Mouse (Mus musculus) lung, postnatal 14 days (tissue): ENCODE results near the gene Ffar1.
"Not testable (repeated sequence)": the region's sequence is repeated elsewhere in the genome, so short reads cannot be mapped to it uniquely, and the experiment has no call there.

ENCODE experiments used
- DNase-seq: peaks from one replicate; pipeline ENCODE4 v3.0.0; 2021

The Ffar1 gene

DNA sequence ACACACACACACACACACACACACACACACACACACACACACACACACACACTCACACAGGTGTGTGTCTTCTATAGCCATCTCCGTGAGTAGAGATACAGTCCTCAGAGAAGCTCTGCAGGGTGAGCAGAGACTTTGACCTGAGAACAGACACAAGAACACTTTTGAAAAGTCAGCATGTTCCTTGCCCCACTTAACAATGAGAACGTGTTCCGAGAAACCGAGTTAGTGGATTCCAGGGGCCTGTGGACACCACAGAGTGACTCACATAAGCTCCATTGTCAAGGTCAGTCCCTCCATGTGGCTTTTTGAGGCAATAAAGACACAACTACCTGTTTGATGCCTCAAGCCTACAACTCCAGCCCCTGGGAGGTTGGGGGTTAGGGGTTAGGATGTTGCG lies 14.0 kb downstream of the Ffar1 start:
- DNase-seq, result no peak

DNA sequence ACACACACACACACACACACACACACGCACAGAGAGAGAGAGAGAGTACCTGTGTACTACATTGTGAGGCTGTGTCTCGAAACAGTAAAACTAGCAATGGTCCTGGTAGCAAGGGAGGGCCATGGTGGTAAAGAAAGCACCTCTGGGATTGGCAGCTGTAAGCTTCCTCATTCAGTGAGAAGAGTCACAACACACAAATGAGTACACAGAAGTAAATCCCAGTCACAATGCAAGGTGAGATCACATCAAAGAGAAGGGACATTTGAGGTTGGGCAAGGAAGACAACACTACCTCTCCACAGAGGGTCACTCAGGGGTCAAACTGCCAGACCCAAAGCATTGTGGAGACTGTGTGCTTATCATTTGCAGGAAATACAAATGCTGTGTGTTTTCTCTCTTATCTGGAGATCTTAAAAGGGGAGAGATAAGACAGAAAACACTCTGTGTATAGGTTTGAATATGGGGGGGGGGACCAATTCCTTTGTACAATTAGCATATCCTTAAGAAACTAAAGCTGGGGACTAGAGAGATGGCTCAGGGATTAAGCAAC lies 14.8 kb downstream of the Ffar1 start:
- DNase-seq, result no peak

DNA sequence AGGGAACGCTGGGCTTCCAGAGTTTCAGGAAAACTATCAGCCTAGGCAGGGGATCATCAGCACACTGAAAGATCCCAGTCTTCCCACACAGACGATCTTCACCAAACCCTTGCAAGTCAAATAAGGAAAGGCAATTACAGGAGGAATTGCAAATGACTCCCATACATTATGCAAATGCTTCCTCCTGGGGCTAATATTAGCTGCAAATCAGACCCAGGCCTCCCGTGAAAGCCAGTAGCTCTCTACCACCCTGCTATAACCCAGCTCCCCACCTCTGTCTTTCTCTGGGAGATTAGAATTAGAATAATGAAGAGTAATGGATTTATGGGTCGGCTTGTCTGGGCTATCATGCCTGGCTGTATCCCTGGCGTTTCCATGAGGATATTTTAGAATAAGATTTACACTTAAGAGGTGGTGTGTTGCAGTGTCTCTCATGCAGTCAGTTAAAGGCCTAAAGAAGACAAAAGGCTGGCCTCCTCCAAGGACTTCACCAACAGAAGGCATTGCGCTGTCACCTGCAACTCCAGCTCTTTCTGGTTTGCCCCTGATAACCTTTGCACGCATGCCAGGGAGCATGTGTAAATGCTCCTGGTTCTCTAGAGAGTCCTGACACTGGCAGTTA lies 16.6 kb downstream of the Ffar1 start:
- no peak for DNase-seq

DNA sequence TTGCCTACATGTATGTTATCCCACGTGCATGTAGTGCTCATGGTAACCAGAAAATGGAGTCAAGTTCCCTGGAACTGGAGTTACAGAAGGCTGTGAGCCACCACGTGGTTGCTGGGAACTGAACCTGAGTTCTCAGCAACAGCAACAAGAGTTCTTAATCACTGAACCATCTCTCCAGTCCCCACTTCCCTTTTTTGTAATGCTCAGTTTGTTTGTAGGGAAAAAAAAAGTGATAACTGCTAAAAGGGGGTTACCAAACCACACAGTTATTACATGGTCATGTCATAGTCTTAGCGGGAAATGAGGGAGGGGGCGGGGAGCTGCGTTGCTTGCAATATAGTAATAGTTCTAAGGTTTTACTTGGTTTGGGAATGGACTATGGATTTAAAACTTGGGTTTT lies 19.3 kb downstream of the Ffar1 start:
- no peak for DNase-seq

DNA sequence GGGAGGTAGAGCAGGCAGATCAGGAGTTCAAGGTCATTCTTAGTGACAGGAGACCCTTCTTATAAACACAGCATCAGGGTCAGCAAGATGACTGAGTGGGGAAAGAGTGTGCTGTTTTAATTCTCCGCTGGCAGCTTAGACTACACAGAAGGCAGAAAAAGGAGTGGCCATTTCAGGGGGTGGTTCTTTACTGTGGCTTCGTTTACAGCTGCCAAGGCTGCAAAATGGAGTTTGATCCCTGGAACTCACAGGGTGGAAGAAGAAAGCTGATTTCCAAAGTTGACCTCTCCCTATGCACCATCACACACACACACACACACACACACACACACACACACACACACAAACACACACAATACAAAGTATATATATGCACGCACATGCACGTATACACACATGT lies 20.0 kb downstream of the Ffar1 start:
- no peak for DNase-seq

DNA sequence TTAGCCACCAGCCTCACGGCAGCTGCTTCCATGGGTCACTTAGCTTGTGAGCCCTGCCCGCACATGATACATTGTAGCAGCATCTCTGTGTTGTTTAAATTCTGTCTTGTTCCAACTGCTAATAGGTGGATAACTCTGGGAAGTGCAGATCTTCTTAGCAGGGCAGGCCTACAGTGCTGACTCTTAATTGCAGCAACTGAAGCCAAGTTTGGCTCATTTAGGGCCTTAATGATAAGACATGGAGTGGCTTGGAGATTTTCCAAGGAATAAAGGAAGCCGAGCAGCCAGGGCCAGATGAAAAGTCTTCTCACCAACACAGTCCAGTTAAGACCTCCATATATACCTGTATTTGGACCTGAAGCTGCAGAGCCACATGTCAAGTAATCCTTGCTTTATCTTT lies 21.1 kb downstream of the Ffar1 start:
- no peak for DNase-seq

DNA sequence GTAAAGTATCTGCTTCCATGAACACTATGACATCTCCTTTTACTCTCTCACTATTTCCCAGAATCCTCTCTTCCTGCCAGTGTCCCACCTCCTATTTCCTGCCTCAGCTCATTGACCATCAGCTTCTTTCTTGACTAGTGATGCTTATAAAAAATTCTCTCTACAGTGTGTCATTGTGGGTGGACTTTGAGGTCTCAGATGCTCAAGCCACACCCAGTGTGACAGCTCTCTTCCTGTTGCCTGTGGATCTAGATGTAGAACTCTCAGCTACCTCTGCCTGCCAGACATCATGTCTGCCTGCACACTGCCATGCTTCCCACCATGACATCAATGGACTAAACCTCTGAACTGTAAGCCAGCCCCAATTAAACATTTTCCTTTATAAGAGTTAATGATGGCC lies 24.1 kb downstream of the Ffar1 start:
- no peak for DNase-seq

DNA sequence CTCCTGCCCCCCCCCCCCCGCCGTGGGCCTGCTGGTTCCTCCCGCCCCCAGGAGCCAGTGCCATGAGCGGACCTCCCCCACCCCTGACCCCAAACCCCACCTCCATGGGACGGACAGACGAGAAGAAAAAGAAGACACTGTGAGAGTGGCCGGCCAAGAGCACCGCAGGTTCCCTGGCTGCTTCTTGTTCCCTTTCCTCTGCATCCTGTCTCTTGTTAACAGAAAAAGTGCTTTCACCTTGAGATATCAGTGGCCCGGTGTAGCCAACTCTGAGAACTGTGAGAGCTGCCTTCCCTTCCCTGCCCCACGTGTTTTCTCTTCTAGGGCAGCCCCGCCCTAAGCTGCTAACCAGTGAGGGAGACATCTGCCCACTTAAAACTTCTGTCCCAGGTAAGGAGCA lies 28.7 kb downstream of the Ffar1 start:
- not testable (repeated sequence) for DNase-seq

DNA sequence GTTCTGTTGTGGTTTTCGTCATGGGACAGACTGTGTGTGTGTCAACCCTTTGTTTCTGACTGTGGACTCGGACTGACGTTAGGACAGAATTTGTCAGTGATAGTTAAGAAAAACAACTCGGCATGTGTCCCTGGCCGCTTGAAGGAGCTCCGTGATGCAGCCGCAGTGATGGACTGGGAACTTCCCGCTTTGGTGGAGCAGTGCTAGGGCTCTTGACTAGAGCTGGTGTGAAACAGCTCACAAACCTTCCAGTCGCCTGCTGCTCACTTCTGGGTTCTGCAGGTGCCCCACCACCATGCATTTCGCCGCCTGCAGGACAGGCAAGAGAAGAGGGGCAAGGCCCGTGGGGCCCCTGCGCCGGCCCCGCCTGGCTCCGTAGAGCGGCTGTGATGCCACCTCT lies 29.1 kb downstream of the Ffar1 start:
- DNase-seq, result no peak

DNA sequence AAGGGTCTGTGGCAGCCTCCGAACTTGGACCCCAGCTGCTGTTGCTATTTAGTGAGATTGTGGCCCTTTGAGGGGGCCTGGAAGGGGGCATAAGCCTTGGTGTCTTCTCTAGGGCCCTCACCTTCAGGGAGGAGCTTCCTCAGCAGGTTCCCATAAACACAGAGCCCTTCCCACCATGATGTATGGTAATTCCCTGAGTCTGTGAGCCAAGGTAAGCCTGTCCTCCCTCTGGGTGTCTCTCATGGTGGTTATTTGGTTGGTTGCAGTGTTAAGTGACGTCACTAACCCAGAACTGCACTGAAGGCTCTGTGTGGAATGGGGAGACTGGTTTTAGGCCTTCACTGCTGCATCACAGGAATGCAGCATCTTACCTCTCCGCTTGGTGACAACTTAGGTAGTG lies 31.9 kb downstream of the Ffar1 start:
- DNase-seq, result no peak

DNA sequence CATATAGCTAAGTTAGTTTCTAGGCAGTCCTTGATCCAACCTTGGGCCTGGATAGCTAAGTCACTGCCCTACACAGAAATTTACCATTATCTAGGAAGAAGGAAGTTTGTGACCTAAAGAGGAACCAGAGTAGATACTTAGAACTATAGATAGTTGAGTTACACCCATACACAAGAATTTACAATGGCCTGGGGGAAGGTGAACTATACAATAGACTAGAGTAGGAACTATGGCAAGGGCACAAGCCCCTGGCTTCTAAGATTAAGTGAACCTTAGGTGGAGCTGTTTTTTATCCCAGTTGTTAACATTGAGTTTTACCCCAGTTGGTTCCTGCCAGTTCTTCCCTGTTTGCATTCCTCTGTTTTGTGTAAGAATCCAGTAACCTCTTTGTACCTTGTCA lies 32.5 kb downstream of the Ffar1 start:
- not testable (repeated sequence) for DNase-seq

DNA sequence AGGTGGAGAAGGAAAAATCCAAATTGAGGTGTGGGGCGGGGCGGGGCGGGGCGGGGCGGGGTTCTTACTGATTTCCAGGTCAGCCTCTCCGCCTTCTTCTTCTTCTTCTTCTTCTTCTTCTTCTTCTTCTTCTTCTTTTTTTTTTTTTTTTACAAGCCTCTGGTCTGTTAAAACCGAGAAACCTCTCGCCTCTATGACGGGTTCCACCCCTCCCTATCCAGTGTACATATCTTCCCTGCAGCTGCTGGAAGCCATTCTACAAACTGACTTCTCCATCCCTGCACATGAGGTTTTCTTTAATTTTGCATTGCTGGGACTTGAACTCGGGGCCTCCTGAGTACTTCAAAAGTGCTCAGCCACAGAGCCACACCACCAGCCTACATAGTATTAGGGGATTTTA lies 34.7 kb downstream of the Ffar1 start:
- DNase-seq, result no peak

DNA sequence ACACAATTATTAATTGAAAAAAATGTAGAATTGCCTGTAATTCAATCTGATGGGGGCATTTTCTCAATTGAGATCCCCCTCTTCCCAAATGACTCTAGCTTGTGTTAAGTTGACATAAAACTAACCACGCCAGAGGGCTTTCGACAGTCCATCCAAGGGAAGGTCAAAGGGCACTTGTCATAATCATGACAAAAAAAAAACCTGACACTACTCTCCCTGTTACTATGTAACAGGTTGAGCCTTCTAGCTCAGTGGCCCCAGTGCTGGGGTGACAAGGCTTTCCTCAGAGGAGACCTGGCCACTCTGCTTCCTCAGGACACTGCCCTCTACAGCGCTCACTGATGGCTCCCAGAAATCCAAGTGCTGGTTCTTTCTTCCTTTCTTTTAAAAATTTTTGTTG lies 37.1 kb downstream of the Ffar1 start:
- no peak for DNase-seq

DNA sequence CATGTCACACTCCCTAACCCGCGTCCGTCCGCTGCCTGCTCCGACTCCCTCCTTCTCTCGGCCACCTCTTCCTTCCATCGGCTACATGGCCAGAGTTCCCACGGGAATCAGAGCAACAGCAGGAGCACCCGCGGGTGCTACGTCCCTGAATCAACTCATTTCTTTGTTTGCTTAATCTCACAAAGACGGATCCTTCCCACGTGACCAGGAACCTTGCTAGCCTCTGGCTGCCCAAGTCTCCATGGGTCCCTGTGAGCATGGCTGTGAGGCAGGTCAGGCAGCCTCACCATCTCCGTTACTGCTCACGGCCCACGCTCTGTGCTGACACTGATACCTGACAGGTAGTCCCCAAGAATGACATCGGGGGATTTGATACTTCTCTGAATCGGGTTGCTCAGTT lies 37.7 kb downstream of the Ffar1 start, which contains the start of gene Ffar2:
TSS of gene Ffar2 (minus strand) at position 101 of the 400 bp plus-strand sequence.
- DNase-seq, result no peak

DNA sequence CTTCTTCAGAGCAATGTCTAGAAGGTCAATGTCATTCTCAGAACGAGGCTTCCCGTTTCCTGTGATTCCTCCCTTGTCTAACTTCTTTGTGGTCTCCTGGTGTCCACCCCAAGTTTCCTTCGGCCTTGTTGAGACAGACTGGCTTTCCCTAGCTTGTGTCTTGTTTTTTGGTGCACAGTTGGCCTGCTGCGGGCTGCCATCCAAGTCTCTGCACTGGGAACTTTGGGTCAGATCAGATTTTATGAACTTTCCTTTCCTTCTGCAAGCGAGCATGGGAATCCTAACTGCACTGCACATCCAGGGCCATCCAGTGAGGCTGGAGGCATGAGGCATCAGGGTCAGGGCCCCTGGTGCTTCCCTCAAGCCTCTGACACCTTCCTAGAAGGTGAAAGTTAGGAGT lies 39.8 kb downstream of the Ffar1 start:
- DNase-seq, result no peak

DNA sequence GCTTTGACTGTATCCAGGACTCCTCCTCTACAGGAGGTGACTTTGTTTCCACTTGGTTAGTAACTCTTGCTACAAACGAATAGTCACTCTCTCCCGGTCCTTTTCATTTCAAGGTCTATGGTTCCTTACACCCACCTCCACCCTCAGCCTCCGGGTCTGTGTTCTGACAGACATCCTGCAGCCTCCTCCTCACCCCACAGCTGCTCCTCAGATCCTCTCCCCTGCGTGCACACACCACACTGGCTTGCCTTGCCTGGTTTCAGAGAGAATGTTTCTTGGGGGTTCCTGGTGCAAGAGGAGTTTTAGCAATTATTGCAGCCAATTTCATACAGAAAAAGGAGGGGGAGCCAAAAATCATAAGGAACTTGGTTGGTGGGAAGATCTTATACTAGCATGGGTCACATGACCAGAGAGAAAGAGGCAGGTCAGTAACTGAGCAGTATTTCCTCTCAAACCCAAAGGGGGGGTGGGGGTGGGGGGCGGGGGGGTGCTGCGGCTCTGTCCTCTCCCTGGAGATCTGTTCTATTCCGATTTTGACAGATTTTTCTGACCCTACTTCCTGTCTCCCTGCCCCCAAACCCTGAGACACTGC lies 40.4 kb downstream of the Ffar1 start:
- no peak for DNase-seq

DNA sequence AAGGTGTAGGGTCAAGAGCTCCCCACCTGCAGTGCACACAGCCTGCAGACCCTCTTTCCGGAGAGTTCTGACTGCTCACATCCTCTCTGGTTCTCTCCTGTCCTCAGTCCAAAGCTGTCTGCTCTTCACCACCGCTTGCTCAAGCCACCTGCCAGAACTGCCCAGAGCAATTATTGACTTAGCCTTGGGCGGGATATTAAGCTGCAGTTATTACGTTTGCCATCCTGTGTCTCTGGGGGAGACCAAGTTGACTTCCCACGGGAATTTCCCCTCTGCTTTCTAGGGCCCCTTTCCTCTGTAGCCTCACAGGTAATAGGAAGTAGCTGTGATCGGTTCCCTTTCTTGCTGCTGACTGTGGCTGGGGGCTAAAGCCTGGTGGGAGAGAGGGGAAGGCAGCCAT lies 41.2 kb downstream of the Ffar1 start:
- no peak for DNase-seq

DNA sequence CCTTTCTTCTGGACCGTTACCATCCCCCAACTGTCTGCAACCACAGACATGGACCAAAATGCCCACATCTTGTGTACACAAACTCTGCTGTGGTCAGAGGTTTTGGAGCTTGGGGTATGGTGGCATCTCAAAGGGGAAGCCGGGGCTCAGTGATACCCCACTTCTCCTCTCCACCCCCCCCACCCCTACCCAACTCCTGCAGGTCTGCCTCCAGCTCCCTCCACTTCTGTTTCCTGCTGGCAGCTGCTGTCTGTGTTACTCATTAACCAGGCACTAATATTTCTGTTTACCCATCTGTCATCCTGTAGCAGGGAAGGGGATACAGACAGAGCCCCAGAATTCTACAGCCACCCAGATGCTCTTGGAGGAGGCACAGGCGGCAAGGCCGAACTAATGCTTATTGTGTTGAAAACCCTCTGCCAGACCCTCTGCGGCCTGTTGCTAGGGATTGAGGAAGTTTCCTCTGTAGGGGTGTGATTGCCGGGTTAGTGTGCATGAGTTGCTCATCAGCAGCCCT lies 49.0 kb downstream of the Ffar1 start:
- DNase-seq, result no peak

DNA sequence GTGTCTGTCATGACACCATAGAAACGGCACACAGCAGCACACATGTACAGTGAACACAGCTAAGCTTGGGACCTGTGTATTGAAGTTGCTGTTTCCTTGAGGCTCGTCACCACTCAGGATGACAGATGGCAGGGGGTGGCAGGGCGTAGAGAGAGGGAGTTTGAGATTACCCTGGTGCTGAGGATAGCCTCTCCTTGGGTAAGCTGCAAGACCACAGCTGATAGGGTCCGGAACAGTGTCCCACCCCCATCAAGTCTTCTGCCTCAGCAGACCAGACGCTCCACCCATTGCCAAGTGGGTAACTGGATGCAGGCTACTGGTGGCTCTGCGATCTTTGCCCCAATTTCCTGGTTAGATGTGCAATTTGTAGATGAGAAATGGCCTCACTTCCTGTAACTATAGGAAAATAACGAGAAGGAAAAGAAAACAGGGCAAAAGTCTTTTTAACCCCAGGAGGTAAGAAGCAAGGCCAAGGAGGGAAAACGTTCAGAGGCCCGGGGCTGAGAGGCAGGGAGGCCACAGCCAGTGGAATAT lies 49.5 kb downstream of the Ffar1 start:
- DNase-seq, result no peak

DNA sequence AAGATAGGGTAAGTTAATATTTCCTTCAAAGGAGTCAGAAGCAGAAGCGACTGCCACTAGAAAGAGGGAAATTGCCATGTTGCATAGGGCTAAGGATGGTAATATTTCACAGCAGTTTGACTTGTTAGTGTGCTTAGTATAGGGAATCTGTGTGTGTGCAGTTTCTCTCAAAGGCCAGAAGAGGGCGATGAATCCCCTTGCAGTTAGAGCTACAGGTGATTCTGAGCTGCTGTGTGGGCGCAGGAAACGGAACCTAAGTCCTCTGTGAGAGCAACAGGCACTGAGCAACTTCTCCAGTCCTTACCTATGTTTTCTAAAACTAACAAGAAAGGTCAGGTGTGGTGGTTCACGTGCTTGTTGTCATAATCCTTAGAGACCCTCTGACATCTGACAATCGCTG lies 51.0 kb downstream of the Ffar1 start:
- no peak for DNase-seq
